Mouse (Mus musculus): ENCODE results near the gene Pars2. TPM values are rescaled to one million over a fixed set of nuclear protein-coding genes. Genes with fewer than 3 reads are reported as not detected.
A peak's percentile ranks its signal among the peaks of the same experiment; 100 is the strongest.

Pars2 gene
- polyA plus RNA-seq, 1 experiment from 2014 or later, result 12.5 TPM

DNA sequence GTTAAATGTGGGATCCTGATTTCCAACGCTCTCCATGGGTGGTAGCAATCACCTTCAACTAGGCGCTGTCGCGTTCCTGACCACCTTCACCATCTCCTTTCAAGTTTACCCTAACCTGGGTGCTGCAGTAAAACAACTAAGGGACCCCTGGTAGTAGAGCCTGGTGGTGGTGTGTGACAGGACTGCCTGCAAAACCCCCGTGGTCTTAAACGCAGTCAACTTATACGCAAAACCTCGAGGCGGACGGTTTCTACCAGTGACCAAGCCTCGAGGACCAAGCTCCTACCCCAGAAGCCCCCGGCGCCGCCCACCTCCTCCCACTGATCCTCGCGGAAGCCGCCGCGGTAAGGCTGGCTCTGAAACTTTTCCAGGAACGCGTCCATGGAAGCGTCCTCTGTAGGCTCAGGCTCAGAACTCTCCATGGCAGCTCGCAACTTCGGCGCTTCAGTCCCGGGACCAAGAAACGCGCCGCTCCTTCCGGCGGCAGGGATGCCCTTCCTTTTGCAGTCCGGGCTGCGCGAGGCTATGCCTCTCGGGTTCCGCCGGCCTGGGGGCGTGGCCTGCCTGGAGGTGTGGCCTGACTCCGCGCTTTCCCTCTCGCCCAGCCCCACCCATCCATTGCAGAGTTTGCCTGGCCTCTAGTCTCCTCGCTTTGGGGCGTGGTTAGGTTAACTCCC, 27.7 kb downstream of the Pars2 start, which contains the start of gene Ttc4:
TSS of gene Ttc4 (minus strand) at position 503 of the 677 bp plus-strand sequence.
- H3K4me3 ChIP-seq (ENCODE audit: low read depth, low read length), result peak within 1 kb of the TSS; percentile 87
- H3K27ac ChIP-seq (ENCODE audit: low read depth, low read length), result 0 out of 2 replicates have a peak within 1 kb of the TSS, but pooled peaks have one; percentile 14
- peak; percentile 99 for ATAC-seq (ENCODE audit: insufficient read depth, low FRiP score, low TSS enrichment)
- H3K9me3 ChIP-seq (ENCODE audit: control insufficient read depth, low read length), result no peaks in the 10 kb centered on the region
- H3K27me3 ChIP-seq (ENCODE audit: control insufficient read depth, insufficient read depth, low read length), result no peaks in the 10 kb centered on the region
- under 1% methylated on average over 43 of the region's 43 CpGs for WGBS
- H3K36me3 ChIP-seq (ENCODE audit: control insufficient read depth, insufficient read depth, low read length), result 0 out of 2 replicates have a peak, but pooled peaks cover 2% of the 10 kb centered on the region
- H3K9ac ChIP-seq (ENCODE audit: low read length), result peak within 1 kb of the TSS; percentile 84
- H3K4me2 ChIP-seq (ENCODE audit: low read depth), result peak within 1 kb of the TSS; percentile 90
- DNase-seq (ENCODE audit: low spot score), result peak; percentile 95
- peaks cover 5% of the 10 kb centered on the region; the same call in 1 of the 2 replicates for H3K4me1 ChIP-seq (ENCODE audit: control insufficient read depth, insufficient read depth, low read length)

DNA sequence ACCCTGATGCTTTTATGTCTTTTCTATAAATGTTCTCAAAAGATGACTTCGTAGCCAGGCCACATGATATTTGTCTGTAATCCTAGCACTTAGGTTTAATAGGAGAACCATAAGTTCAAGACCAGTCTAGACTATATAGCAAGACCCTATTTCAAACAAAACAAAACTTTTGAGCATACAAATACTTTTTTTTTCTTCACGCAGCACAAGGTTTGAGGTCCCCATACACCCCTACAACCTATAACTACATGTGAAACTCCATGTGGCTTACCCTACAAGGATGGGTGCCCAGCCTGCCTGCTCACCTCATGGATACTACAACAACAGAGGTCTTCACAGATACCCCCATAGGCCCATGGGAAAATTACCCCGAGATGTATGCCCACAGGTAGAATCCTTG, 28.3 kb downstream of the Pars2 start:
- H3K27me3 ChIP-seq (ENCODE audit: control insufficient read depth, insufficient read depth, low read length), result no peaks in the 10 kb centered on the region
- H3K4me1 ChIP-seq (ENCODE audit: control insufficient read depth, insufficient read depth, low read length), result peaks cover 5% of the 10 kb centered on the region; the same call in 1 of the 2 replicates
- H3K9ac ChIP-seq (ENCODE audit: low read length), result no peak overlapping the region
- no peaks in the 10 kb centered on the region for H3K9me3 ChIP-seq (ENCODE audit: control insufficient read depth, low read length)
- ATAC-seq (ENCODE audit: insufficient read depth, low FRiP score, low TSS enrichment), result peak; percentile 60
- DNase-seq (ENCODE audit: low spot score), result no peak
- no peak overlapping the region for H3K4me2 ChIP-seq (ENCODE audit: low read depth)
- WGBS, result 50% methylated on average over 3 of the region's 3 CpGs
- H3K36me3 ChIP-seq (ENCODE audit: control insufficient read depth, insufficient read depth, low read length), result 0 out of 2 replicates have a peak, but pooled peaks cover 2% of the 10 kb centered on the region
- peak overlapping the region; percentile 87 for H3K4me3 ChIP-seq (ENCODE audit: low read depth, low read length)
- no peak overlapping the region for H3K27ac ChIP-seq (ENCODE audit: low read depth, low read length)

DNA sequence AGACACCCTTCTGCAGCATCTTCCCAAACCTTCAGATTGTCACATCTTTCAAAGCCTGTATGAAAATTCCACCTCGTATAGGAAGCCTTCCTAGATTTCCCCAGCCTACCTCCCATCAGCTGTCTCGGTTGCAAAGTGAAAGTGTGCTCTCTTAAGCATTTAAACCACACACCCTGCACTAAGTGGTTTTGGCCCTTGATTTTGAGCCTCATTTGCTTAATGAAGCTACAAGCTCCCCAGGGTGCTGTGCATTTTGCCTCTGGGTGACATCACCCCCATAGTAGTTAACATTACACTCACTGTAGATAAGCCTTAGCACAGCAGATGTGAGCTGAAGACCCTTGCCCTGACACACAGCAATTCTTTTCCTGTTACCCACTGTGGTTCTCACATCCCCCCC, 30.1 kb downstream of the Pars2 start:
- no peak overlapping the region for H3K4me3 ChIP-seq (ENCODE audit: low read depth, low read length)
- WGBS, result 58% methylated on average over 2 of the region's 2 CpGs
- H3K9ac ChIP-seq (ENCODE audit: low read length), result no peak overlapping the region
- DNase-seq (ENCODE audit: low spot score) (no peak), ATAC-seq (ENCODE audit: insufficient read depth, low FRiP score, low TSS enrichment) (no peak)
- H3K4me2 ChIP-seq (ENCODE audit: low read depth), result no peak overlapping the region
- no peaks in the 10 kb centered on the region for H3K9me3 ChIP-seq (ENCODE audit: control insufficient read depth, low read length)
- no peaks in the 10 kb centered on the region for H3K27me3 ChIP-seq (ENCODE audit: control insufficient read depth, insufficient read depth, low read length)
- H3K36me3 ChIP-seq (ENCODE audit: control insufficient read depth, insufficient read depth, low read length), result 0 out of 2 replicates have a peak, but pooled peaks cover 2% of the 10 kb centered on the region
- H3K27ac ChIP-seq (ENCODE audit: low read depth, low read length), result no peak overlapping the region
- peaks cover 5% of the 10 kb centered on the region; the same call in 1 of the 2 replicates for H3K4me1 ChIP-seq (ENCODE audit: control insufficient read depth, insufficient read depth, low read length)

DNA sequence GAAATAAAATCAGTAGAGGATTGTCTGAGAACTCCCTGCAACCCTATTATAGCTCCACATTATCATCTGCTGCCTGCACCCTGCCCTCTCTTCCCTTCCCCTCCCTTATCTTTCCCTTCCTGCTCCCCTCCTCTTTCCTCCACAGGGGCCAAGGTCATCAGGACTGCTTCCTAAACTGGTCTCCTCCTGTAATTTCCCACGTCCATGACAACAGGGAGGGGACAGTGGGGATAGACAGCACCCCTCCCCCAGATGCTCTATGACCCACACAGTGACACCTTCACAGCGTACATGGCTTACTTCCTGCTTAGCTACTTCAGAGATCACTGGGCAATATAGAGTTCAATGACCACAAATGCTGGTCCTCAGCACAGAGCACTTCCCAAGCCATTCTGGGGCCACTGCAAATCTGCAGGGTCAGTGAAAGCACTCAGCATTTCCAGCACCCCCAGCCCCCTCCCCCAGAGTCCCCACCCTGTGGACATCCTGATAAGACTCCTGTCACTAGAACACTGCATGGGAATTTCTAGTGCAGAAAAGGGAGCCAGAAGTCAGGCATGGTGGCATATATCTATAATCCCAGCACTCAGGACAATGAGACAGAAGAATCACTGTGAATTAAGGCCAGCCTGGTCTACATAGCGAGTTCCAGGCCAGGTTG, 37.9 kb downstream of the Pars2 start:
- Histone ChIP-seq H3K27me3 (ENCODE audit: control insufficient read depth, insufficient read depth, low read length) (no peaks in the 10 kb centered on the region), H3K4me3 (ENCODE audit: low read depth, low read length) (no peak overlapping the region), H3K9me3 (ENCODE audit: control insufficient read depth, low read length) (no peaks in the 10 kb centered on the region), H3K27ac (ENCODE audit: low read depth, low read length) (no peak overlapping the region), H3K4me1 (ENCODE audit: control insufficient read depth, insufficient read depth, low read length) (no peaks in the 10 kb centered on the region), H3K36me3 (ENCODE audit: control insufficient read depth, insufficient read depth, low read length) (no peaks in the 10 kb centered on the region), H3K9ac (ENCODE audit: low read length) (no peak overlapping the region), H3K4me2 (ENCODE audit: low read depth) (no peak overlapping the region)
- DNase-seq (ENCODE audit: low spot score) (no peak), ATAC-seq (ENCODE audit: insufficient read depth, low FRiP score, low TSS enrichment) (no peak)
- WGBS, result 40% methylated on average over 3 of the region's 3 CpGs

DNA sequence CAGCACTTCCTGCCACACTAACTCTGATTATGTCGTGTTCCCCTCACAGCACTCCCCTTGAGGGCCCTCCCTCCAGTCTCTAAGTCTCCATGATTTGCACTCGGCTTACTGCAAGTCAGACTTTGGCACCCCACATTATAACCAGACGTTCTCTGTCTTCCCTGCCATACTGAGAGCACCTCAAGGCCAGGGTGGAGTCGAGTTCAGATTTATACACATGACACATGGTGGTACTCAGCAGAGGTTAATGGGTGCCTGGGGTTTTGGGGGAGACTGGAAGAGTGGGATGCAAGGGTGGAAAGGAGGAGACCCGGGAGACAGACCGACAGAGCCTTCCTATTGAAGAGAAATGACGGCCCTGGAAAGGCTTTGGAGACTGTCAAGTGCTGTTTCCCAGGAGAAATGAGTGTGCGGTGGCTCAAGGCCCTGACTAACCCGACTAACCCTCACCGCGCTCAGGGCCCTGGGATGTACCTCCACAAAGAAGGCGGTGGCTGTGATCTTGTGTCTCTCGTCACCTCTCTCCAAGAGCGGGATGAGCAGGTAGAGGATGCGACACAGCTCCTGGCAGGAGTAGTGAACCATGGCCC, 43.1 kb downstream of the Pars2 start:
- Histone ChIP-seq H3K27ac (ENCODE audit: low read depth, low read length) (no peak overlapping the region), H3K4me2 (ENCODE audit: low read depth) (no peak overlapping the region), H3K9ac (ENCODE audit: low read length) (no peak overlapping the region), H3K4me1 (ENCODE audit: control insufficient read depth, insufficient read depth, low read length) (no peaks in the 10 kb centered on the region), H3K36me3 (ENCODE audit: control insufficient read depth, insufficient read depth, low read length) (no peaks in the 10 kb centered on the region), H3K27me3 (ENCODE audit: control insufficient read depth, insufficient read depth, low read length) (no peaks in the 10 kb centered on the region), H3K4me3 (ENCODE audit: low read depth, low read length) (no peak overlapping the region), H3K9me3 (ENCODE audit: control insufficient read depth, low read length) (no peaks in the 10 kb centered on the region)
- 84% methylated on average over 15 of the region's 15 CpGs for WGBS
- ATAC-seq (ENCODE audit: insufficient read depth, low FRiP score, low TSS enrichment) (no peak), DNase-seq (ENCODE audit: low spot score) (no peak)

DNA sequence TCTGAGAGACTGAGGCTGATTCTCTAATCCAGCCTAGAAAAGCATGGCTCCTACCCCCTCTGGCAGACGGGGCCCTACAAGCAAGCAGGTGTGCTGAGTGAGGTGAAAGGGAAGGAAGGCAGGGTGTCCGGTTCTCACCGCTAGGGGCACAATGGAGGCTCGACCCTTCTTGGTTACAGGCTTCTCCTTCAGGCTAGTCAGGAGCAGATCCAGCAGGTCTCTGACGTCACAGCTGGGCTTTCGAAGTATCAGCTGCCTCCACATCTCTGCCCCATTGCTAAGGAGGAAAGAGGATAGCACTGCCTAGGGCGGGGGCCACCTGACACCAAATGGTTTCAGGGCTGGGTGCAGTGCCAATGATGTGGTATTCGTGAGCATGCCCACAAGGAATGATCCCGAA, 49.1 kb downstream of the Pars2 start:
- DNase-seq (ENCODE audit: low spot score), result peak; percentile 70
- Histone ChIP-seq H3K4me2 (ENCODE audit: low read depth) (no peak overlapping the region), H3K4me1 (ENCODE audit: control insufficient read depth, insufficient read depth, low read length) (no peaks in the 10 kb centered on the region), H3K4me3 (ENCODE audit: low read depth, low read length) (no peak overlapping the region), H3K9me3 (ENCODE audit: control insufficient read depth, low read length) (no peaks in the 10 kb centered on the region), H3K36me3 (ENCODE audit: control insufficient read depth, insufficient read depth, low read length) (no peaks in the 10 kb centered on the region), H3K27ac (ENCODE audit: low read depth, low read length) (no peak overlapping the region), H3K9ac (ENCODE audit: low read length) (no peak overlapping the region), H3K27me3 (ENCODE audit: control insufficient read depth, insufficient read depth, low read length) (no peaks in the 10 kb centered on the region)
- WGBS, result 19% methylated on average over 9 of the region's 9 CpGs
- ATAC-seq (ENCODE audit: insufficient read depth, low FRiP score, low TSS enrichment), result no peak; the same call in 1 of the 2 replicates

DNA sequence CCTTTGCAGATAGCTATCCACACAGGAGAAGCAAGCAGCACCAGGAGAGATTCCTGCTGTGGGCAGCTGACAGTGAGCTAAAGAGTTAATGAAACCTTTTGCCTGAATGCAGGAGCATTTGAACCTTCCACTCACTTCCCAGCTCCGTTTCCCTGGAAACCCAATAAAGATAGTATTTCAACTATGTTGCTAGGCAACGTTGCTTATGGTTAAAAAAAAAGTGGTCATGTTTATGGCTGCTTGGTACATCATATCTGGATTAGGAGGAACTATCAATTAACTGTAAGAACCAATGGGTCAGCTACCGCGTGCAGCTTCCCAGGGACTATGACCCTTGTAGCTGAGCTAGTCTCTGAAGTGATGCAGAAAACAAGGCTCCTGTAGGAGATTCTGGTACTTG, 49.9 kb downstream of the Pars2 start:
- Histone ChIP-seq H3K4me2 (ENCODE audit: low read depth) (no peak overlapping the region), H3K4me1 (ENCODE audit: control insufficient read depth, insufficient read depth, low read length) (no peaks in the 10 kb centered on the region), H3K36me3 (ENCODE audit: control insufficient read depth, insufficient read depth, low read length) (no peaks in the 10 kb centered on the region), H3K9ac (ENCODE audit: low read length) (no peak overlapping the region), H3K27ac (ENCODE audit: low read depth, low read length) (no peak overlapping the region), H3K9me3 (ENCODE audit: control insufficient read depth, low read length) (no peaks in the 10 kb centered on the region), H3K27me3 (ENCODE audit: control insufficient read depth, insufficient read depth, low read length) (no peaks in the 10 kb centered on the region), H3K4me3 (ENCODE audit: low read depth, low read length) (no peak overlapping the region)
- DNase-seq (ENCODE audit: low spot score), result no peak
- no peak for ATAC-seq (ENCODE audit: insufficient read depth, low FRiP score, low TSS enrichment)
- 40% methylated on average over 4 of the region's 4 CpGs for WGBS

DNA sequence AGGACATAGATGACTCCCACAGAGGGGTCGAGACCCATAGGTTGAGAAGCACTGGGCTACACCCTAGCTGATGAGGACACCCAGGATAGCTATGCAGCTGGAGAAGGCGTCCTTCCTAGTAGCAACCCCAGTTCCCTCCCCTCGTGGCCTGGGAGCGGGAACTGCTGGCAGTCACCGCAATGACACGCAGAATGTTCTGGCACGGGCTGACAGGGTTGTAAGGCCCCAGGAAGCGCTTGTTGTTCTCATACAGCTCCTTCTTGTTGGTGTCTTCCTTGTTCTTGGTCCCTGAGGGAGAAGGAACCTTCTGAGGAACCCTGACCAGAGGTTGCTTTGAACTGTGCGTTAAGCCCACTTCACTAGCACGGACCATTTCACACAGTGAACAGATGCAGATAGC, 53.1 kb downstream of the Pars2 start:
- H3K27ac ChIP-seq (ENCODE audit: low read depth, low read length), result no peak overlapping the region
- H3K27me3 ChIP-seq (ENCODE audit: control insufficient read depth, insufficient read depth, low read length), result no peaks in the 10 kb centered on the region
- no peaks in the 10 kb centered on the region for H3K36me3 ChIP-seq (ENCODE audit: control insufficient read depth, insufficient read depth, low read length)
- no peaks in the 10 kb centered on the region for H3K9me3 ChIP-seq (ENCODE audit: control insufficient read depth, low read length)
- no peaks in the 10 kb centered on the region for H3K4me1 ChIP-seq (ENCODE audit: control insufficient read depth, insufficient read depth, low read length)
- WGBS, result 83% methylated on average over 10 of the region's 10 CpGs
- DNase-seq (ENCODE audit: low spot score) (no peak), ATAC-seq (ENCODE audit: insufficient read depth, low FRiP score, low TSS enrichment) (no peak)
- no peak overlapping the region for H3K4me3 ChIP-seq (ENCODE audit: low read depth, low read length)
- no peak overlapping the region for H3K4me2 ChIP-seq (ENCODE audit: low read depth)
- H3K9ac ChIP-seq (ENCODE audit: low read length), result no peak overlapping the region

Data from neural tube, embryonic 11.5 days (tissue).